Mouse (Mus musculus) lung, adult 2 months (tissue): ENCODE measurements around the gene Mrps24. TPM values are rescaled to one million over a fixed set of nuclear protein-coding genes. Genes with fewer than 3 reads are reported as not detected.

Experiments
- DNase-seq: peaks from one replicate; pipeline ENCODE4 v3.0.0; 2022
- H3K4me1 ChIP-seq: fragments of 200-500 bp; 2 replicates; pipeline ENCODE4 v1.6.1; 2011; ENCODE audit warnings: low read length; ENCODE audit not compliant: control insufficient read depth, insufficient read depth
- H3K4me3 ChIP-seq: fragments of 200-500 bp; replicated peaks from 2 replicates; pipeline ENCODE3; 2011; ENCODE audit warnings: low read depth, mild to moderate bottlenecking, control low read depth, low read length; ENCODE audit errors: extremely low read depth
- CTCF ChIP-seq: fragments of 200-500 bp; IDR thresholded peaks from 2 replicates; pipeline ENCODE4 v1.5.1; 2011; ENCODE audit warnings: mild to moderate bottlenecking, low read length, control low read depth; ENCODE audit not compliant: insufficient read depth
- POLR2A ChIP-seq: fragments of 200-500 bp; IDR thresholded peaks from 2 replicates; pipeline ENCODE4 v1.6.1; 2011; ENCODE audit warnings: low read depth, mild to moderate bottlenecking, control low read depth, low read length, borderline replicate concordance; ENCODE audit errors: extremely low read depth
- WGBS: fragments of 180-500 bp; shearing (Covaris S2); methylation state at CpG from one replicate; pipeline ENCODE4 v1.1.7; 2018; 5-methylcytosine and 5-hydroxymethylcytosine counted together
- polyA plus RNA-seq: library from polyadenylated mRNA; depleted of rRNA; stranded (reverse); fragments of >200 nt; gene quantifications from 2 replicates; pipeline ENCODE4 v1.2.3, GENCODE M21; 2012

The Mrps24 gene
- polyA plus RNA-seq, 1 experiment: 130 TPM

DNA sequence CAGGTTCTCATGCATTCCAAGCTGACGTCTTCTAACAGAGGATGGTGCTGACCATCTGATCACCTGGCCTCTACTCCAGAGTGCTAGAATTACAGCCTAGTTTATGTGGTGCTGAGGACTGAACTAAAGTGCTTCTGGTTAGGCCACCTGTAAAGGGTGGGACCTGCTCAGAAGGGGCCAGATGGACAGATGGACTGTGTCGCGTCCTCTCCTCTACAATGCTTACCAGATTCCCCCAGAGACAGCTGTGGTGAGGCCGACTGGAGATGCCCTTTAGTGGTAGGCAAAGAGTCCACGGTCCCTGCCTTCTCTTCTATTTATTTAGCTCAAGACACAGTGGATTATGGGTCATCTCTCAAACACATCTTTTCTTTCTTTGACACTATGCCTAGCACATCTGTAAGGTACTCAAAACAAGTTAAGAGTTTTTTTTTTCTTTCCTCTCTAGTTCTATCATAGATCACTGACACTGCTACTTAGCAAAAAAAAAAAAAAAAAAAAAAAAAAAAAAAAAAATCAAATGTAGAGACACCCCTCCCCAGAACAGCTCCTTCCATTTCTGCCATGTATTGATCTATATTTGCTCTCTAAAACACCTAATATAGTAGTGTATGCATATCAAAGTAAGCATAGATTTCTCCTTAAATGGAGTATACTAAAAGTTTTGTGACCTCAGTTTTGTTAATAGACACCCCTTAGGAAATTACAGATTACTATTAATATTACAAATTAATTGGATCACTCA, 23.6 kb upstream of the Mrps24 start:
- TF ChIP-seq CTCF (no peak), POLR2A (no peak)
- DNase-seq: no peak
- peaks cover 13% of the 10 kb centered on the region for H3K4me1 ChIP-seq
- WGBS: 60% methylated on average over 5 of the region's 5 CpGs
- no peak overlapping the region for H3K4me3 ChIP-seq

GRCm38 (mm10) chr11:5737137-5737536, 21.7 kb upstream of the Mrps24 start:
- Histone ChIP-seq H3K4me3 (no peak overlapping the region), H3K4me1 (peaks cover 14% of the 10 kb centered on the region)
- TF ChIP-seq POLR2A (no peak), CTCF (no peak)
- 45% methylated on average over 5 of the region's 5 CpGs for WGBS
- DNase-seq: no peak

DNA sequence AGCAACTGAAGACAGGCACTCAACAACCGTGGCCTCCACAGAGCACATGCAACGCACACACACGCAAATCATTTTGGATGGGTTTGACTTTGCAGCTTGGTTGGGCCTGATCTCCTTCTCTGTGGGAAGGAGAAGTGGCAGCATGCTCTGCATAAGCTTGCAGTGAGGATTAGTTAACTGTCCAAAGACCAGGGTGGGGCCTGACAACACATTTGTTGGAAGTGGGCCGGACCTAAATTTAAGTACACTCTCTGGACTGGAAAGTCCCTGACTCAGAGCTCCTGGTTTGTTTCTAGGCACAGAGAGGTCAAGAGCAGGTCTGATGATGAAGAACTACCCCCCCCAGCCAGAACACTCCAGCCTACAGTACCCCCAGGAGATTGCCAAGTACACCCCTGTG, 18.8 kb upstream of the Mrps24 start:
- WGBS: 68% methylated on average over 4 of the region's 4 CpGs
- peaks cover 11% of the 10 kb centered on the region for H3K4me1 ChIP-seq
- no peak for DNase-seq
- TF ChIP-seq CTCF (no peak), POLR2A (no peak)
- no peak overlapping the region for H3K4me3 ChIP-seq

GRCm38 (mm10) chr11:5732401-5732800, 16.9 kb upstream of the Mrps24 start:
- Histone ChIP-seq H3K4me3 (no peak overlapping the region), H3K4me1 (peaks cover 11% of the 10 kb centered on the region)
- 80% methylated on average over 5 of the region's 5 CpGs for WGBS
- no peak for DNase-seq
- TF ChIP-seq CTCF: no peak
- TF ChIP-seq POLR2A: no peak

DNA sequence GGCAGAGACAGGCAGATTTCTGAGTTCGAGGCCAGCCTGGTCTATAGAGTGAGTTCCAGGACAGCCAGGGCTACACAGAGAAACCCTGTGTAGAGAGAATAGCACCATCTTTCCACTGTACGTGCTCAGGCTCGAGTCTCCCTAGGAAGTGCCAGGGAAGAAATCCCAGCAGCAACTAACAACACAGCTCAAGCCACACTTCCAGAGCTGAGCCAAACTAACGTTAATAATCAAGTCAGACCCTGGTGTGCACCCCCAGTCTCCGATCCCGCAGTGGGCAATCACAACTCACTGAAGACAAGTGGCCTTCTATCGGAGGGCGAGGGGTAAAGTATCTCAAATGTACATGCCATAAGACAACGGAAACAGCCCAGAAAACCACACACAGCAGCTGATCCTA, 14.1 kb upstream of the Mrps24 start:
- 86% methylated on average over 9 of the region's 9 CpGs for WGBS

GRCm38 (mm10) chr11:5718611-5719354, 3.3 kb upstream of the Mrps24 start:
- H3K4me3 ChIP-seq: no peak overlapping the region
- H3K4me1 ChIP-seq: no peaks in the 10 kb centered on the region
- WGBS: 85% methylated on average over 12 of the region's 12 CpGs
- DNase-seq: no peak
- TF ChIP-seq CTCF (no peak), POLR2A (no peak)

More for the DNA sequence above, 14.1 kb upstream of the Mrps24 start:
- no peak for TF ChIP-seq POLR2A
- TF ChIP-seq CTCF: no peak
- Histone ChIP-seq H3K4me1 (peaks cover 9% of the 10 kb centered on the region), H3K4me3 (no peak overlapping the region)
- DNase-seq: no peak

GRCm38 (mm10) chr11:5716938-5717705, 1.6 kb upstream of the Mrps24 start:
- Histone ChIP-seq H3K4me3 (no peak overlapping the region), H3K4me1 (no peaks in the 10 kb centered on the region)
- TF ChIP-seq POLR2A (no peak), CTCF (no peak)
- no peak for DNase-seq
- 79% methylated on average over 34 of the region's 34 CpGs for WGBS

GRCm38 (mm10) chr11:5716246-5716645, 766 bp upstream of the Mrps24 start:
- no peak overlapping the region for H3K4me3 ChIP-seq
- H3K4me1 ChIP-seq: no peaks in the 10 kb centered on the region
- DNase-seq: no peak
- WGBS: 83% methylated on average over 11 of the region's 11 CpGs
- TF ChIP-seq POLR2A (no peak), CTCF (no peak)

- DNase-seq: no peak
- Histone ChIP-seq H3K4me3 (no peak overlapping the region), H3K4me1 (no peaks in the 10 kb centered on the region)
- WGBS: 86% methylated on average over 9 of the region's 9 CpGs
- TF ChIP-seq CTCF (no peak), POLR2A (no peak)
Observed at GRCm38 (mm10) chr11:5715179-5715578, 301 bp downstream of the Mrps24 start.
